Mouse (Mus musculus) left cerebral cortex, adult 18-20 months (tissue): Measurements from ENCODE around the gene Cpne1. TPM values are rescaled to one million over a fixed set of nuclear protein-coding genes. Genes with fewer than 3 reads are reported as not detected.

ENCODE experiments used
- DNase-seq, 2 experiments: peaks; one replicate each; pipeline ENCODE4 v3.0.0; 2021 to 2022; ENCODE audit warnings: low spot score in 2 of 2, mixed read lengths in 1 of 2
- total RNA-seq, 2 experiments: library from RNA; stranded (reverse); gene quantifications; 2 replicates each; pipeline ENCODE4 v1.2.3; 2021

Gene Cpne1
- total RNA-seq, 2 experiments from 2014 or later, result 23.4 to 25.3 TPM

DNA sequence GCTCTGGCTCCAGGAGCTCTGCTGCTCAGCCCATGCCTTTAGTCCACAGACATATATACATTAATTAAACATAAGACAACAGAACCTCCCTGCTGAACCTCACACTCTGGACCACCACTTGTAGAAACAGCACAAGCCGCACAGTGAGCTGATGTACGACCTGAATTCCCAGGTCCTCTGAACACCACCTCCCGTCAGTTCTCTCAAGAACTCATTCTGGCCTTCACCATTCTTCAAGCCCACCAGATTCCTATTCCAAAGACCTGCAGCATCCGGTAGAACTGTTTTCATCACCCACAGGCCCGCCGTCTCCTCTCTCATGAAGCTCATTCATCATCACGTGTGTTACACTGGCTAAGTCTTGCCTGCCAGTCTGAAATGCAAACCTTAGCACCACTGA is 31.4 kb downstream of the Cpne1 start:
- DNase-seq, result no peak

DNA sequence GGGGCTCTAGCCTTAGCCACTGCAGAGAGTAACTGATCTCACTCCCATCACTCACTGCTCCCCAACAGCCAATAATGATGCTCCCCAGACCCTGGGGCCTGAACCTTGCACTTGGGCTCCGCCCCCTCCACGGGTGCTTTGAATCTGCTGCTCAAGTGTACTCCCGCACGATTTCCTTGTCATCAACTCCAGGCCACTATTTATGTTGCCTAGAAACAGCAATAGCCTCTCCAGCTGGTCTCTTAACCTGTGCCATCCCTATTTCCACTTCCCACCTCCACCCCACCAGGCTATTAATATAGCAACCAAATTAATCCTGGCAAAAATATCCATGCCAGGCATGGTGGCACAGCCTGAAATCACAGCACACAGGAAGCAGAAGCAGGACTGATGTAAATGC is 32.1 kb downstream of the Cpne1 start:
- no peak for DNase-seq

DNA sequence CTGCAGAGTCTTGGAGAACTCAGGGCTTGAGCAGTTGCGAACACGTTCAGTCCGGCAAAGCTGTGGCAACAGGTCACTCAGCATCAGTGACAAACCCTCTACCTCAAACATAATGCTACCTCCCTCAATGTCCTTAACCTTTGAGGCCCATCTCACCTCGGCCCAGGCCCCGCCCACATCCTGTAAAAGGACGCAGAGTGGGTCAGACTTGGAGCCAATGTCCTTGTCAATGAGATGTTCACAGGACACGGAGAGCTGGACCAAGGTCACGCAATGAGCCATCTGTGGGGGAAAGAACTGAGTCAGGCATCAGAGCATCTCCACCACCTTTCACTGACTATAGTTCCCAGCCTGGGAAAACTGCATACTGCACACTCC is 32.6 kb downstream of the Cpne1 start:
- DNase-seq, result no peak

DNA sequence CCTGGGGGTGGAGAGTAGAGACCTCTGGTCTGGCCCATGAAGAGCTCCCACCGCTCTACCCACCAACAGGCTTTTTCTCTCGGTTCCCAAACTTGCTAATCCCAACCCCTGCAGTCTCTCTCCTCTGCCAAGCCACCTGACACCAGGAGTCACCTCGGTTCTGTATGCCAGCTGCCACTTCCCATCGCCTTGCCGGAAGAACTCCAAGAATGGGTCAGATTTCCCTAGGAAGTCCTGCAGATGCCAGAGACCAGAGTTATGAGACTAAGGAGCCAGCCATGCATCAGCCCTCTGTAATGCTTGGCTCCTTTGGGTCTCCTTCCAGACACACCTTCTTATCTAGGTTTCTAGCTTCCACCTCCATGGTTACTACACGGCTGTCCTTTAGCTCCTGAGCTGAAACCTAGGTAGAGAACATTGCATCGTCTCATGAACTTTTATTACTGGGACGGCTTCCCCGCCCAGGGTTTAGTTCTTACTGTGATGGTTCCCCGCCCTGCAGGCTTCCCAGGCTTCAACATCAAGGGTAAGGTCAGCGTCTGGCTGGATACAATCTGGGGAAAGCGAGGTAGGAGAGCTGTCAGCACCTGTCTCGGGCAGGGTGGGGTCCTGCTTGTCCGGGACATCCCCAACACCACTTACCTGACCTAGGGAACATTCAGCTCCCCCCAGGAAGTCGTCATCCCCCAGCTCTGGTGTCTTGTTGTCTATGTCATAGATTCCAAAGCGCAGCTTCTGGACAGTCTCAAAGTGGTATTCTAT is 33.2 kb downstream of the Cpne1 start:
- DNase-seq, result no peak

DNA sequence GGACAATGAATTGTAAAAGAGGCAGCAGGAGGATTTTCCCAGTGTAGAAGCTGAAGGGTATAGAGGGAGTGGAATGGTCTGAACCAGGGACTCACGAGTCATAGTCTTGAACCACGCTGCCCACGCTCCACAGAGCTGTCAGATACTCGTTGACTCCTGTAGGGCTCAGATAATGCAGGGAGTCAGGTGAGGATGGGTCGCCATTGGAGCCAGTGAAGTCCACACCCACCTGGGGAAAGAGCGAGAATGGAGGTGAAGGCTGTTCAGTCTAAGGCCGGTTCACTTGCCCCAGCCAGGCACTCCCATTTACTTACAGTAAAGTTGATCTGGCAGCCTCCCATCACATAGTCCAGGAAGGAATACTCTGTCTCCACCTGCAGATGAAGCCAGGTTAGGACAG is 34.3 kb downstream of the Cpne1 start:
- DNase-seq, result no peak

DNA sequence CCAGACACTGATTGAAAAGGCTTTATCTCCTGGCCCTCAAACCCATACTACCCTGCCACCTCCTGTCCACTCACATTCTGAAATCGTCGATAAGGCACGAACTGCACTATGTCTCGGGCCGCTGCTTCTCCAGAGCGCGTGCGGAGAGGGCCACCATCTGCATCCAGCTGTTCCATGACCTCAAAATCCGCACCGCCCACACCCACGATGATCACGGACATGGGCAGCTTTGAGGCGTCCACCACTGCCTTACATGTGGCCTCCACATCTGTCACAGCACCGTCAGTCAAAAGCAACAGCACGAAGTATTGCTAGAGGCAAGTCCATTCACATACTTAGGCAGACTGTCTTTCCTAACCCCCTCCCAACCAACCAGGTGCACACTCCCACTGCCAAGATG is 38.0 kb downstream of the Cpne1 start:
- no peak for DNase-seq

DNA sequence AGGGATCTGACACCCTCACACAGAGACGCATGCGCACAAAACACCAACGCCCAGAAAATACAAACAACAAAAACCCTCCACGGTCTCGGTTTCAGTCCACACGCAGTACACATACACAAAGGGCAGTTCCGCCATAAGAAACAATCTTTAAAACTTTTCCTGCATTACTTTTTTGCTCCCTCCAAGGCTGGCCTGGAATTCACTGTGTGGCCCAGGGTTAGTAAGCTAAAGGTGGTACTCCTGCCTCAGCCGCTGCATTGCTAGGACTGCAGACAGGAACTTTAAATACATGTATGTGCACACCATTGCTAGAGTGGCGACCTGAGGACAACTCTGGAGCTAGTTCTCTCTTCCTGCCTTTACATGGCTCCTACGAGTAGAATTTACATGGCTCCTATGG is 40.5 kb downstream of the Cpne1 start:
- DNase-seq, result no peak

DNA sequence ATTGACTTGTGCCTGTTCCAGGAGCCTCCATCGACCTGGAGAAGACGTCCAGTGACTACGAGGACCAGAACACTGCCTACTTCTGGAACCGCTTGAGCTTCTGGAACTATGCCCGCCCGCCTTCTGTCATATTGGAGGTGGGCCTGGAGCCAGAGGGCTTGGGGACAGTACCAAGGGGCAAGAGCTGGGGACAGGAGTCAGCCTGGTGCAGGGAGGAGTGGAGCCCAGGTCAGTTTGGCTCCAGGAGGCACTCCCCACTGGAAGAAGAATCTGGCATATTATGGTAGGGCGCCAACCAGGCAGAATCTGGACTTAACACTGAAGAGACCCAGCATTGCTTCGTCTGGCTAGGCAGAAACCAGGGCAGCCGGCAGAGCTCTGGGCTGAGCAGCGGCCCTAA is 43.8 kb downstream of the Cpne1 start:
- DNase-seq, result no peak

DNA sequence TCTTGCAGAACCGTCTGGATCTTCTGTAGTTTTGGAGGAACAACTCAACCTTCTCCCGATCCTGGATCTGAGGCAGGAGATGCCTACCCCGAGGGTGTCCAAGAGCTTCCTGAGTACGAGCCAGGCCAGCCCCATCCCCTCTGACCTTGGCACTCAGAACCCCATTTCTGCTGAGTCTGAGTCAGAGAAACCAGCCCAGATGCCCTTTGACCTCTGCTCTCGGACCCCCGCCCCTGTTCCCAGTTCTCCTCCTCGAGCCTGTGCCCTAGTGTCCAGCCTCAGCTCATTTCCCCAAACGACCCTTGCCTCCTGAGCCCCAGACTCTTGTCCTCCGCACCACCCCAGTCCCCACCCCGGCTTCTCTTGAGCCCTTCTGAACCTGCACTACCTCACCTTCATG is 45.6 kb downstream of the Cpne1 start:
- no peak for DNase-seq

DNA sequence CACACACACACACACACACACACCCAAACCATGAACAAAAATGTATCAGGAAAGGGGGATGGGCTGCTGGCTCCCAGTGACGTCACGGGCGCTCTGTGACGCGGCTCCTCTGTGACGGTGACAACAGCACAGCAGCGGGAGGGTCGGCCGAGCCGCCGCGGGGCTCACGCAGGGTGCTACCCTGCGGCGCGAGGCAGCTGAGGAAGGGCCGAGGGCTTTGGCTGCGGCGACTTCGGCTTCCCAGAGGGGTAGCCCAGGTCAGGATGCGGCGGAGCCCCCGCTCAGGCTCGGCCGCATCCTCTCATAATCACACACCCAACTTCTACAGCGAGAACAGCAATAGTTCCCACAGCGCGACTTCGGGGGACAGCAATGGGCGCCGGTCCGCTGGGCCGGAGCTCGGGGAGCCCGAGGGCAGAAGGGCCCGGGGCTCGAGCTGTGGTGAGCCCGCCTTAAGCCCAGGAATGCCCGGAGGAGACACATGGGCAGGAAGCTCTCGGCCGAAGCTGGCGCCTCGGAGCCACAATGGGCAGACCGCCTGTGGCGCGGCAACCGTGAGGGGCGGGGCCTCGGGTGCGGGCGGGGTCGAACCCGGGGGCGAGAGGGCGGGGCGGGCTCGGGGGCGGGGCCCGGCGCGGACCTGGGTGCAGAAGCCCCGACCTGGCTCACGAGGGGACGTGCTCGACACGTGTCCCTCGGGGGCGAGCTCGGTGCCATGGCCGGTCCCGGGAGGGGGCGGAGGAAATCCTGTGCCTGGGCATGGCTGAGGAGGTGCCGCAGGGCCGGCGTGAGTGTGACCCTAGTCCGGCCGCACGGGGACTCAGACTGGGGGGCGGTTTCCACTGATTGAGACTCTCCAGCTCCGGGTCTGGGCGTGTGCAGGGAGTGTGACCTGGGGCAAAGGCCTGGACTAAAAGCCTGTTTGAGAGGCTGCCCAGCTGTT is 46.4 kb downstream of the Cpne1 start, which contains the start of gene Spag4:
TSS of gene Spag4 (plus strand) at position 77 of the 943 bp plus-strand sequence.
- peak; percentile 57 to 67 for DNase-seq

DNA sequence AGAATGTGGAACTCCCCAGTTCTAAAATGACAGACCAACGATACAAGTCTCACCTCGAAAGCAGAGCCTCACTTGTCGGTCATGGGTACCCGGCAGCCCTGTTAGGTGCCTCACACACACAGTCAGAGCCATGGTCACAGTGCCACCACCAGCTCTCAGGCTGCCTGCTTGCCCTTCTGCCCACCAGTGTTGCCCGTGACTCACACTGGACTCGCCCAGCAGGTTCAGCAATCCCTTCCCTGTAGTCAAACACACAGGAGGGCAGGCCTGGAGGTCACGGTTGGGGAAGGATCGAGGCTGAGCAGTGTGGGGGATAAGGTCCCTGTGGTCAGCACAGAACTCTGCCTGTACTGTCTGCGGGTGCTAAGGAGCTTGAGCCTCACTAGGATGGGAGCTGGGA is 58.9 kb downstream of the Cpne1 start, which contains the start of gene Fer1l4:
TSS of gene Fer1l4 (minus strand) at position 132 of the 400 bp plus-strand sequence.
- no peak for DNase-seq

DNA sequence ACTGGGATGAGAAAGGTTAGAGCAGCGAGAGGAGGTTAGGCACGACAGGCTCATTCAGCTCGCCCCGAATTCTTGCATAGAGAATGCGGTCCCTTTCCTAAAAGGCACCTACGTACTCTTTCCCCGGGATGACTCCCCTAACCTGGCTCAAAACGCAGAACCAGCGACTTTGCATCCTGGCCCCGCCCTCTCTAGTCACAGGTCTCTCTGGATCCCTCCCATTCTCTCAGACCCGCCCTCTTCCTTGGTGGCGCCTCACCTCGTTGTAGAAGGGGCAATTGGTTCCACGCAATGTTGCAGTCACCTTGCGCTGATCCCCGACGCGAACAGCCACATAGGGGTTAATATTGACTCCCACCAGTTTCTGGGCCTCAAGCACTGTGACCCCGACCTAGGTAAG is 63.8 kb downstream of the Cpne1 start:
- no peak for DNase-seq

DNA sequence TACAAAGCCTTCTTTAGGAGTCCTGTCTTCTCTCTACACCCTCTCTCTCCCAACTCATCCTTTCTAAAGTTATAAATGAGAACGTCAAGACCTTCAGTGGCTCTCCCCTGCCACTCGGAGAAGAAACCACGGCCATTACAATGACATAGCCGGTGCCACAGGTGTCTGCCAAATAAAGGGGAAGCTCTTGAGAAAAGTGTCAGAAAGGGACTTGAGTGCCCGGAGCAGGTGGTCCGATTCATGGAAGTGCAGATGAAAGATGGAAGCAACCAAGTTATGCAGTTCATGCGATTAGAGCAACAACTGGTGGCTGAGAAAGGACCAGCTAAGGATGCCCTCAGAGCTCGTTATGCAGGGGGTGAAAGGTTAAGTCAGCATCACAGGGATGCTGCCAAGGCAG is 68.9 kb downstream of the Cpne1 start:
- DNase-seq, result no peak

DNA sequence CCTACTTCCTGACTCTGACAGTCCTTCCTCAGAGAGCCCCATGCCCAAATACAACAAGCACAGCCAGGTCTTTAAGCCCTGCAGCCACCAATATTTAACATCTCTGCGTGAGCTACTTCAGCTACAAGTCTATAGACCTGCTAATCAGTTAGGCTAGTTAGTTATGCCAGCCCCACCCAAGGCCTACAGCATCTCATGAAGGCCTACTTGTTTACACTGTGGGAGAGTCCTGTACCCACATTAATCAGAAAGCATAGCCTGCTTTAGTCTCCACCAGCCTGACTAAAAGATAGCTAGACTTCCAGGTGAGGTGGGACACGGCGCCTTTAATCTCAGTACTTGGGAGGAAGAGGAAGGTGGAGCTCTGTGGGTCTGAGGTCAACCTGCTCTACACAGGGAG is 72.4 kb downstream of the Cpne1 start:
- no peak for DNase-seq

DNA sequence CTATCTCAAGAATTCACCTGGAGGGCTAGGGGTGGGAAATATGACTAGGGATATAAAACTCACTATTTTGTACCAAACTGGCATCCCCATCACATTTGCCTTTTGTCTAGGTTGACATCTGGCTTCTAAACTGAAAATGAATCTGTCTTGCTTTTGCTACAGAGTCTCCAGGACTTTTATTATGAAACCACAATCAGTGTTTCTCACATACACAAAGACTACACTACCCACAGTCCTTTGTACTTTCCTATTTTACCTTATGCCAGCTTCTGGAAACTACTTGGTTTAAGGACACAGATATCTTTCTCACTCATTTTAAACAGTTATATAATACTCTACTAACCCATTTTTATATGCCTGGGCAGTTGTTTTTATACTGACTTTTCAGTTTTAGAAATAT is 86.3 kb downstream of the Cpne1 start:
- no peak for DNase-seq

Other genes starting within 250 kb of the Cpne1 start
- 10 to 100 TPM; 84.7 to 91.8 TPM for gene Uqcc1, start 181.7 kb downstream of the Cpne1 start, total RNA-seq
- not detected for gene Gm15557, start 171.2 kb downstream of the Cpne1 start, total RNA-seq
- gene Gdf5, start 166.6 kb downstream of the Cpne1 start, total RNA-seq, result under 1 TPM; 0.19 to 0.21 TPM
- 10 to 100 TPM; 18.2 to 19.5 TPM for gene Cep250, start 155.5 kb downstream of the Cpne1 start, total RNA-seq
- 1 to 10 TPM in 1 of 2 experiments, under 1 TPM in 1; 0.74 to 1.4 TPM for gene 6430550D23Rik, start 104.0 kb downstream of the Cpne1 start, total RNA-seq
- 100 to 1,000 TPM; 216 to 235 TPM for gene Ergic3, start 103.9 kb downstream of the Cpne1 start, total RNA-seq
- gene Fer1l4, start 59.0 kb downstream of the Cpne1 start, total RNA-seq, result not detected
- 1 to 10 TPM; 4.2 to 4.4 TPM for gene Spag4, start 46.8 kb downstream of the Cpne1 start, total RNA-seq
- 10 to 100 TPM; 22.9 to 24.9 TPM for gene Rbm12, start within 50 bp of the Cpne1 start, total RNA-seq
- 10 to 100 TPM; 18.9 to 23.9 TPM for gene Gm28036, start 15.1 kb upstream of the Cpne1 start, total RNA-seq
- gene Romo1, start 32.1 kb upstream of the Cpne1 start, total RNA-seq, result 100 to 1,000 TPM; 156 to 162 TPM
- gene Nfs1, start 32.2 kb upstream of the Cpne1 start, total RNA-seq, result 10 to 100 TPM; 36.0 to 39.4 TPM
- 100 to 1,000 TPM; 286 to 287 TPM for gene Rbm39, start 68.3 kb upstream of the Cpne1 start, total RNA-seq
- gene Phf20, start 84.5 kb upstream of the Cpne1 start, total RNA-seq, result 10 to 100 TPM; 87.7 to 97.8 TPM
- gene Cnbd2, start 200.3 kb upstream of the Cpne1 start, total RNA-seq, result 1 to 10 TPM; 5.4 to 5.6 TPM
- gene Scand1, start 200.7 kb upstream of the Cpne1 start, total RNA-seq, result 10 to 100 TPM; 79.6 to 86.0 TPM